Mouse (Mus musculus) hindbrain, embryonic 10.5 days (tissue): ENCODE data around the gene Tmem116. TPM values are rescaled to one million over a fixed set of nuclear protein-coding genes. Genes with fewer than 3 reads are reported as not detected.

Source experiments
- DNase-seq: peaks from one replicate; pipeline ENCODE4 v3.0.0-alpha.2; 2017; ENCODE audit warnings: low spot score
- H3K27ac ChIP-seq: fragments of 300-500 bp; sonication (generic); 2 replicates; pipeline ENCODE4 v1.5.1; 2016; ENCODE audit warnings: mild to moderate bottlenecking, moderate library complexity
- H3K27me3 ChIP-seq: fragments of 300-500 bp; sonication (generic); 2 replicates; pipeline ENCODE4 v1.6.1; 2016; ENCODE audit warnings: mild to moderate bottlenecking; ENCODE audit not compliant: poor library complexity, insufficient read depth, severe bottlenecking
- H3K36me3 ChIP-seq: fragments of 300-500 bp; sonication (generic); 2 replicates; pipeline ENCODE4 v1.6.1; 2016; ENCODE audit warnings: mild to moderate bottlenecking, moderate library complexity
- H3K4me1 ChIP-seq: fragments of 300-500 bp; sonication (generic); replicated peaks from 2 replicates; pipeline ENCODE4 v1.6.1; 2016; ENCODE audit warnings: mild to moderate bottlenecking
- H3K4me3 ChIP-seq: fragments of 300-500 bp; sonication (generic); 2 replicates; pipeline ENCODE4 v1.5.1; 2016; ENCODE audit warnings: mild to moderate bottlenecking, moderate library complexity
- H3K9me3 ChIP-seq: fragments of 300-500 bp; sonication (generic); 2 replicates; pipeline ENCODE4 v1.6.1; 2016; ENCODE audit warnings: mild to moderate bottlenecking, moderate library complexity
- WGBS: fragments of 180-500 bp; shearing (Covaris S2); methylation state at CpG from one replicate; pipeline ENCODE4 v1.1.7; 2016; 5-methylcytosine and 5-hydroxymethylcytosine counted together
- polyA plus RNA-seq: library from polyadenylated mRNA; unstranded; fragments of >200 nt; fragmentation: Nextera tagmentation; extraction: Ambion mirVana; gene quantifications from 2 replicates; pipeline ENCODE4 v1.2.1, GENCODE M21; 2016

Gene Tmem116
- polyA plus RNA-seq, 1 experiment from 2014 or later: 0.93 TPM

- peak overlapping the region; percentile 97 for H3K27ac ChIP-seq
- H3K4me1 ChIP-seq: peaks cover 37% of the 10 kb centered on the region
- WGBS: 32% methylated on average over 8 of the region's 8 CpGs
- H3K4me3 ChIP-seq: peak overlapping the region; percentile 88
- peaks cover 40% of the 10 kb centered on the region for H3K36me3 ChIP-seq
- no peaks in the 10 kb centered on the region for H3K27me3 ChIP-seq
- no peaks in the 10 kb centered on the region for H3K9me3 ChIP-seq
- no peak for DNase-seq
Observed at GRCm38 (mm10) chr5:121451203-121451602, 490 bp upstream of the Tmem116 start.

GRCm38 (mm10) chr5:121452026-121452869 lies 555 bp downstream of the Tmem116 start, which contains the start of gene Erp29:
TSS of gene Erp29 (minus strand) at chr5:121452506.
- Histone ChIP-seq H3K27me3 (no peaks in the 10 kb centered on the region), H3K4me3 (peak within 1 kb of the TSS; percentile 88), H3K36me3 (peaks cover 30% of the 10 kb centered on the region), H3K27ac (peak within 1 kb of the TSS; percentile 97), H3K9me3 (no peaks in the 10 kb centered on the region), H3K4me1 (peaks cover 37% of the 10 kb centered on the region)
- WGBS: under 1% methylated on average over 93 of the region's 97 CpGs
- peak; percentile 98 for DNase-seq

- Histone ChIP-seq H3K36me3 (peaks cover 23% of the 10 kb centered on the region), H3K27ac (peak overlapping the region; percentile 97), H3K9me3 (no peaks in the 10 kb centered on the region), H3K27me3 (no peaks in the 10 kb centered on the region), H3K4me1 (peaks cover 37% of the 10 kb centered on the region), H3K4me3 (peak overlapping the region; percentile 88)
- DNase-seq: no peak
- 11% methylated on average over 9 of the region's 9 CpGs for WGBS
Observed at GRCm38 (mm10) chr5:121452906-121453305, 1.2 kb downstream of the Tmem116 start.

GRCm38 (mm10) chr5:121453743-121454502 lies 2.2 kb downstream of the Tmem116 start:
- Histone ChIP-seq H3K27me3 (no peaks in the 10 kb centered on the region), H3K36me3 (peaks cover 13% of the 10 kb centered on the region), H3K27ac (no peak overlapping the region), H3K4me1 (peaks cover 37% of the 10 kb centered on the region), H3K9me3 (no peaks in the 10 kb centered on the region), H3K4me3 (no peak overlapping the region)
- 90% methylated on average over 13 of the region's 13 CpGs for WGBS
- no peak for DNase-seq

- H3K36me3 ChIP-seq: peaks cover 8% of the 10 kb centered on the region
- 92% methylated on average over 3 of the region's 3 CpGs for WGBS
- H3K9me3 ChIP-seq: no peaks in the 10 kb centered on the region
- no peak for DNase-seq
- H3K4me3 ChIP-seq: no peak overlapping the region
- H3K4me1 ChIP-seq: peaks cover 37% of the 10 kb centered on the region
- no peaks in the 10 kb centered on the region for H3K27me3 ChIP-seq
- no peak overlapping the region for H3K27ac ChIP-seq
Observed at GRCm38 (mm10) chr5:121454503-121454782, 2.8 kb downstream of the Tmem116 start.

- no peak for DNase-seq
- H3K27me3 ChIP-seq: no peaks in the 10 kb centered on the region
Observed at GRCm38 (mm10) chr5:121455510-121456265, 4.0 kb downstream of the Tmem116 start.

GRCm38 (mm10) chr5:121461339-121462170 lies 9.9 kb downstream of the Tmem116 start:
- Histone ChIP-seq H3K27me3 (no peaks in the 10 kb centered on the region), H3K27ac (no peak overlapping the region), H3K4me1 (no peaks in the 10 kb centered on the region; the same call in 1 of the 2 replicates), H3K9me3 (no peaks in the 10 kb centered on the region), H3K4me3 (no peak overlapping the region), H3K36me3 (no peaks in the 10 kb centered on the region)
- DNase-seq: no peak
- WGBS: 67% methylated on average over 4 of the region's 4 CpGs

More at GRCm38 (mm10) chr5:121455510-121456265, 4.0 kb downstream of the Tmem116 start:
- Histone ChIP-seq H3K36me3 (no peaks in the 10 kb centered on the region), H3K4me3 (no peak overlapping the region), H3K9me3 (no peaks in the 10 kb centered on the region), H3K4me1 (peaks cover 34% of the 10 kb centered on the region), H3K27ac (no peak overlapping the region)
- 84% methylated on average over 9 of the region's 9 CpGs for WGBS

GRCm38 (mm10) chr5:121462171-121462502 lies 10.4 kb downstream of the Tmem116 start:
- Histone ChIP-seq H3K27ac (no peak overlapping the region), H3K36me3 (no peaks in the 10 kb centered on the region), H3K9me3 (no peaks in the 10 kb centered on the region), H3K27me3 (no peaks in the 10 kb centered on the region), H3K4me3 (no peak overlapping the region), H3K4me1 (no peaks in the 10 kb centered on the region; the same call in 1 of the 2 replicates)
- DNase-seq: no peak
- 49% methylated on average over 1 of the region's 1 CpGs for WGBS

GRCm38 (mm10) chr5:121462967-121463366 lies 11.3 kb downstream of the Tmem116 start:
- H3K27me3 ChIP-seq: no peaks in the 10 kb centered on the region
- no peak overlapping the region for H3K27ac ChIP-seq
- H3K36me3 ChIP-seq: no peaks in the 10 kb centered on the region
- no peaks in the 10 kb centered on the region; the same call in 1 of the 2 replicates for H3K4me1 ChIP-seq
- no peaks in the 10 kb centered on the region for H3K9me3 ChIP-seq
- no peak overlapping the region for H3K4me3 ChIP-seq
- no peak for DNase-seq
- WGBS: 57% methylated on average over 5 of the region's 5 CpGs

GRCm38 (mm10) chr5:121463601-121464250 lies 12.0 kb downstream of the Tmem116 start:
- H3K36me3 ChIP-seq: no peaks in the 10 kb centered on the region
- no peak overlapping the region for H3K27ac ChIP-seq
- 73% methylated on average over 5 of the region's 5 CpGs for WGBS
- DNase-seq: no peak
- H3K4me3 ChIP-seq: no peak overlapping the region
- no peaks in the 10 kb centered on the region for H3K9me3 ChIP-seq
- H3K27me3 ChIP-seq: no peaks in the 10 kb centered on the region
- H3K4me1 ChIP-seq: no peaks in the 10 kb centered on the region; the same call in 1 of the 2 replicates

GRCm38 (mm10) chr5:121469566-121469965 lies 17.9 kb downstream of the Tmem116 start:
- 65% methylated on average over 3 of the region's 3 CpGs for WGBS

More at GRCm38 (mm10) chr5:121469566-121469965, 17.9 kb downstream of the Tmem116 start:
- DNase-seq: no peak
- H3K36me3 ChIP-seq: no peaks in the 10 kb centered on the region
- H3K9me3 ChIP-seq: no peaks in the 10 kb centered on the region
- H3K27me3 ChIP-seq: no peaks in the 10 kb centered on the region
- H3K4me1 ChIP-seq: 0 out of 2 replicates have a peak, but pooled peaks cover 8% of the 10 kb centered on the region
- no peak overlapping the region for H3K27ac ChIP-seq
- no peak overlapping the region for H3K4me3 ChIP-seq
